Mouse (Mus musculus): ENCODE measurements at regions not wholly inside any gene's neighbourhood (a gene's known extent, or its start where the extent isn't known, plus 50 kb on each side); places are given as distances from the start of the nearest gene placed in this dataset.

DNA sequence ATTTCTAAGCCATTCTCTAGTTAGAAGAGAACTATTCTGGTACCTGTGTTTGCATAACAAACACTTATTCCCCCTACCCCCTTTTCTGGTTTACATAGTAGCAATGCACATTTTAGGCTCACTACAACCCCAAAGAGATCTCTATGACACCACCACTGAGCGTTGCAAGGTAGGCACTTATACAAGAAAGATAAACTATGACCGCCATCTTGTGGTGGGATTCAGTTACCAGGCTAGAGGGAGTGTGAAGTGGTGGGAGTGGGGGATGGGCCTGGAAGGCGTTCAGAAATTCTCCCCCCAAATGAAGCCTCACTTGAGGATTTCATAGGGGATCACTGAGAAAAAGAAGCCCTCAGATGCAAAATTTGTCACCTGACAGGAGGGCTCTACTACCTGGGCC is 64.4 kb upstream of the Fst start:
- peak; percentile 73 for DNase-seq (ENCODE audit: low spot score)

- no peak for DNase-seq (ENCODE audit: low spot score)
These were observed 68.1 kb upstream of the Fst start for GRCm38 (mm10) chr13:114526856-114527255.

GRCm38 (mm10) chr13:114530171-114530774 is 71.5 kb upstream of the Fst start:
- DNase-seq (ENCODE audit: low spot score): no peak

- DNase-seq (ENCODE audit: low spot score): peak; percentile 14
These were observed 73.0 kb upstream of the Fst start for GRCm38 (mm10) chr13:114531780-114532179.

- no peak for DNase-seq (ENCODE audit: low spot score)
These were observed 73.8 kb upstream of the Fst start for GRCm38 (mm10) chr13:114532393-114533097.

GRCm38 (mm10) chr13:114534591-114534990 is 75.8 kb upstream of the Fst start:
- DNase-seq (ENCODE audit: low spot score): no peak

DNA sequence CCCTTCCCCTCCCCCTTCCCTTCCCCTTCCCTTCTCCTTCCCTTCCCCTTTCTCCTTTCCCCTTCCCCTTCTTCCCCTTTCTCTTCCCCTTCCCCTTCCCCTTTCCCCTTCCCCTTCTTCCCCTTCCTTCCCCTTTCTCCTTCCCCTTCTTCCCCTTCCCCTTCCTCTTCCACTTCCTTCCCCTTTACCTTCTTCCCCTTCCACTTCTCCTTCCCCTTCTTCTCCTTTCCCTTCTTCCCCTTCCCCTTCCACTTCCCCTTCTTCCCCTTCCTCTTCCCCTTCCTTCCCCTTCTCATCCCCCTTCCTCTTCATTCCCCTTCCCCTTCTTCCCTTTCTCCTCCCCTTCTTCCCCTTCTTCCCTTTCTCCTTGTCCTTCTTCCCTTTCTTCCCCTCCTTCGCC is 77.0 kb upstream of the Fst start:
- no peak for DNase-seq (ENCODE audit: low spot score)

- DNase-seq (ENCODE audit: low spot score): no peak
These were observed 113.0 kb upstream of the Fst start for GRCm38 (mm10) chr13:114571731-114572130.

DNA sequence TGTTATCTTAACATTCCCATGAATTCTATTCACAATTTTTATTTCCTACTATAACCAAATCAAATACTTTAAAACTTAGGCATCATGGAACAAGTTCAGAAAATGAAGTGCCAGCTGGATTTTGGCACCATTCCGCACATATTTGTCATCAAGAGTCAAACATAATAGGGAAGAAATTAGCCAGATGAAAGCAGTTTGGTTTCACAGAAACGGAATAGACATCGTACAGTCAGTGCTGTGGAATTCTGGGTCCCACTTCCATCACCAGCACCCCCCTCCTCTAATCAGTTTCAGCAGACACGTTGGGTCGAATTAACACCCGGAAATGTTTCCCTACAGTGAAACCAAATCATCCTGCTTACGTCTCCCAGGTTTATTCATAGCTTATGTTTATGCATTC is 125.8 kb upstream of the Fst start:
- no peak for DNase-seq (ENCODE audit: low spot score)

DNA sequence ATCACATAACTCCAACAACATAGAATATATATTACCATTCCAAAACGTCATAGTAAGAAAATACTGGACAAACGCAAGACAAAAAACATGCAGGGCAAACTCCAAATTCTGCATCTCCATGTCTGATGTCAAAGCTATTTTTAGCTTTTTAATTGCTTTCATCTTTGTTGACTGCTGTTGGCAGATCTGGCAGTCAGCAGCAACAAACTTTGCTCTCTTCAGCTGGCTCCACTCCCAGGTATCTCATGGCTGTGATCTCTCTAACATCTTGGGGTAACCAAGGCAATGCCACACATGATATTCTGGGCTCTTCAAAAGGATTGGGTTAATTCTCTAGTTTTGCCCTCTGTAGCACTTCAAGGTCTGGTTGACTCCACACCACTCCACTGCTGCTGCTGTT is 128.9 kb upstream of the Fst start:
- DNase-seq (ENCODE audit: low spot score): no peak

- DNase-seq (ENCODE audit: low spot score): no peak
These were observed 144.6 kb upstream of the Fst start for GRCm38 (mm10) chr13:114603341-114603740.

GRCm38 (mm10) chr13:114604037-114604694 is 145.4 kb upstream of the Fst start:
- no peak for DNase-seq (ENCODE audit: low spot score)

GRCm38 (mm10) chr13:114613909-114614308 is 155.2 kb upstream of the Fst start:
- DNase-seq (ENCODE audit: low spot score): no peak

- DNase-seq (ENCODE audit: low spot score): no peak
These were observed 160.7 kb upstream of the Fst start for GRCm38 (mm10) chr13:114619416-114619815.

GRCm38 (mm10) chr13:114636731-114637130 is 178.0 kb upstream of the Fst start:
- DNase-seq (ENCODE audit: low spot score): no peak

DNA sequence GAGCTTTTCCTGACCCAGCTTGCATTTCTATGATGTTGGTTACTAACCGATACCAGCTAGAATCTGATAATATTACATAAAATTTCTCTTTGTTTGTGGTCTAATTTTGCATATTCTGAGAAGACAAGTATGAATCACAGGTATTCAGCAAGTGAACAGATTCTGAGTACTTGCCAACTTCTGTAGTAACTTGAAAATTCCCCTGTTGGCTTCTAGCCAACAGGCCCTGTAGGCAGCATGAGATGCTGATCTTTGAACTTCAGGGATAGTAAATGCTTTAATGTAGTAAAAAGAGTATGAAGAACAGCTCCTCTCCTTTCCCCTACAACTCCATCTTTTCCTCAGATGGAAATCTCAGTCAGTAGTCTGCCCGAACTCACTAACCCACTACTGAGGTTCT is 178.5 kb upstream of the Mocs2 start:
- no peak for DNase-seq (ENCODE audit: low spot score)

DNA sequence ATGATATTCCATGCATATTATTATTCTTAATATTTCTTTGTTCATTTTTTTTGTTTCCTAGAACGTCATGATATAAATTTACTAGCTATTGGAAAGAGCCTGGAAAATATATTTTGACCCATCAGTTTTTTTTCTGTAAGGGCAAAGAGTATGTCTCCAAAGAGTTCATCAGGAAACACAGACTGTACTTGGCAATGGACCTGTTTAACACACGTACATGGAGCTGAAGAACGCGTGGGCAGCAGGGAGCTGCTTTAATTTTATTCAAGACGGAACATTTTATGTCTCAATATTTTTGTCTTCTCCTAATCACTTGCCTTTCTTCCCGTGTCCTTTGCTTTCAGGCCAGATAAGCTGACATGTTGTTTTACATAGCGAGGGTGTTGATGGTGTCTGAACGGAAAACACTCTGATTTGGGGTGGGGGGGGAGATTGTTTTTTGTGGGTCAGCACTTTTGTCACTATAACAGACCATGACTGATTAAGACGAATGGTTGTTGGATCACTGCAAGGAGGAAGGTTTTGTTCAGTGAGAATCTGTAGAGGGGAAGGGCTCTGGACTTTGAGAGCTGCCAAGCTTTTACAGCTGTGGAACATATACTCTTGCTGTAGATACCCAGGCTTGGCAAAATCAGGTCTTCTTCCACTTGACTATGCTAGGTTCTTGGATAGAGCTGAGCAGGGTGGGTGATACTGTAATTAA is 176.2 kb upstream of the Mocs2 start:
- peak; percentile 38 for DNase-seq (ENCODE audit: low spot score)

- peak; percentile 21 for DNase-seq (ENCODE audit: low spot score)
These were observed 175.0 kb upstream of the Mocs2 start for GRCm38 (mm10) chr13:114642901-114643491.

- no peak for DNase-seq (ENCODE audit: low spot score)
These were observed 174.5 kb upstream of the Mocs2 start for GRCm38 (mm10) chr13:114643521-114643920.

DNA sequence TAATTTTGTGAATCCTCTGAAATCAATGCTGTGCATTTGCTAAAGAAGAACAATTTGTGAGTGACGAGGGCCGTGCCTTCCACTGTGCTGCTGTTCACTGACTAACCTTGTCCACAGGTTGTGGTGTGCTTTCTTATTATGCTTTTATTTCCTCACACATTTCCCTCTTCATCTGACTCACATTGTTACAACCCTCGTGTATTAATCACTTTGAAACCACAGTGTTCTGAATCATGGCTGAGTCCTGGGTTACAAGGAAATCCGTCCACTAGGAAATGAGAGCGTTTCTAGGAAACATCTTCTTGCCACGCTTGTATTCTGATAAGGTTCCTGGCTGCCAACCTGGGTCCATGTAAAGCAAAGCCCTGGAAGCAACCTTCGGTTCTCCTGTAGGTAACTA is 163.8 kb upstream of the Mocs2 start:
- no peak for DNase-seq (ENCODE audit: low spot score)

DNA sequence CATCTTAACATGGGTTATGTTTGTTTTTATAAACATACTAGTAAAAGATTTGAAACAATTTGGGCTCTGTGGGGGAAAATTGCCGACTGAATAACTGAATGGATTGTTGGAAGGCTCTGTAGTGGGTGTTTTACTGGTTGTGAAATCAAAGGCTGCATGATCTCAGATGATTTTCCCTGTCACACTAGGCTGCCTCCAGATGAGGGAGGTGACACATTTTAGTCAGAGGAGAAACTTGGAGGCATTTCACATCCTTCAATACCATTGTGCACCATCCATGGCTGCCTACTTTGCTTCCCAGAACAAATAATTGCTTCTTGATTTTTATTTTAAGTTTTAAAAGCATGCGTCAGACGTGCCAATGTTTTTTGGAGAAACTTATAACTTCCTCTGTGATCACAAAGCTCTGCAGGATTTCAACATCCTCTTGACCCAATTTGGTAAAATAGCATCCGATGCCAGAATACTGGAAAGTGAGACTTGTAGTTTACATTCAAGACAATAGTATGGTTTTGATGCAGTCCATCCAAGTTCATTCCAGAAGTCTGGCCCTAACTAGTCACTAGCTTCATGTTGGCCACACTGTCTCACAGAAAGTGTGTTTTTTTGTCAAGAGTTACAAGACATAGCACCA is 163.0 kb upstream of the Mocs2 start:
- no peak for DNase-seq (ENCODE audit: low spot score)

DNA sequence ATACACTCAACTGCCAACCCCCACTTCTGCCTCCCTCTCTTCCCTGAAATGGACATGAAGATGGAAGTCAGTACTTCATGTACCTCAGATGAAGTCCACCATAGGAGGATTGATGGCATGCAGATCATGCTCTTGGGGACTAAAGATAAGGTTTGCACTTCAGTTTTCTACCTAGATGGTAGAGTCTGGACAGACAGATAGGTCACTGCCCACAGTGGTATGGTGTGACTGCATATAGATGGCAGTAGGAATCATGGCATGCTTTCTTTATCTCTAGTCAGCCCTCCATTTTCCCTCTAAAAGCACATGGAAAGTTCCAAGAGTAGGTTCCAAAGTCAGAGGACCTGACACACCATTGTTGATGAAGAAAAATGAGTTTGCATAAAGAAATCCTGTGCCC is 145.6 kb upstream of the Mocs2 start:
- DNase-seq (ENCODE audit: low spot score): no peak
